ENCODE assay signal across 10 mouse cellular contexts in genomic region chr10:69165125-69165524, GRCm38 (mm10). TPM values are rescaled to one million over a fixed set of nuclear protein-coding genes. Genes with fewer than 3 reads are reported as not detected.
A peak's percentile ranks its signal among the peaks of the same experiment; 100 is the strongest.
DNase-seq lines count a peak whose midpoint lies in the region; ATAC-seq and TF ChIP-seq lines count a peak whose summit lies in the region.
"Had no signal": no experiment of that assay in that cellular context is flagged by ENCODE, and none has a peak within 500 bp of the region (broad histone marks: within the 10 kb centered on the region; RNA-seq: fewer than 3 reads in every experiment).

No protein-coding gene starts in this region.

- ATAC-seq in liver, embryonic 11.5 days (replicated peaks; ENCODE audit: low FRiP score), result no peak

- H3K9ac ChIP-seq in liver, adult 2 months (ENCODE audit: low read depth, low read length), result peak overlapping the region; percentile 70
- no peak overlapping the region for H3K9ac ChIP-seq in liver, embryonic 11.5 days (ENCODE audit: low read depth, low read length)
- H3K9ac ChIP-seq: lung, embryonic 15.5 days had no signal

- H3K79me2 ChIP-seq in liver, adult 2 months (ENCODE audit: control insufficient read depth, insufficient read depth, low read length), result peaks cover 28% of the 10 kb centered on the region; the same call in 1 of the 2 replicates

- WGBS in liver, adult 2 months, result 46% methylated on average over 7 of the region's 7 CpGs
- 52% methylated on average over 7 of the region's 7 CpGs for WGBS in liver, embryonic 11.5 days
- 63% methylated on average over 7 of the region's 7 CpGs for WGBS in midbrain, embryonic 10.5 days

- no peak overlapping the region for H3K4me3 ChIP-seq in liver, adult 2 months (ENCODE audit: insufficient read depth, low read depth, low read length)
- H3K4me3 ChIP-seq in liver, embryonic 11.5 days (ENCODE audit: low read depth, low read length), result no peak overlapping the region
- H3K4me3 ChIP-seq in midbrain, embryonic 10.5 days, result no peak overlapping the region
- H3K4me3 ChIP-seq: erythroblast, embryonic 14.5 days; lung, embryonic 15.5 days had no signal

- peak overlapping the region; percentile 94 for H3K27ac ChIP-seq in liver, adult 2 months (replicated peaks; ENCODE audit: insufficient read depth, low read depth, low read length)
- no peak overlapping the region for H3K27ac ChIP-seq in liver, embryonic 11.5 days (ENCODE audit: low read depth, low read length)
- H3K27ac ChIP-seq in midbrain, embryonic 10.5 days (replicated peaks), result no peak overlapping the region
- H3K27ac ChIP-seq: lung, embryonic 15.5 days had no signal

- H3K9me3 ChIP-seq in liver, embryonic 11.5 days (ENCODE audit: control insufficient read depth, low read length), result no peaks in the 10 kb centered on the region
- no peaks in the 10 kb centered on the region; the same call in 1 of the 2 replicates for H3K9me3 ChIP-seq in midbrain, embryonic 10.5 days (replicated peaks)
- H3K9me3 ChIP-seq: lung, embryonic 15.5 days had no signal

- DNase-seq in adrenal gland, postnatal 10 days, result peak; percentile 36
- no peak for DNase-seq in adrenal gland, adult 8-10 months
- DNase-seq in liver, adult 2 months (ENCODE audit: extremely low read depth, low read depth, low spot score), result peak; percentile 64
- DNase-seq in liver, embryonic 11.5 days (ENCODE audit: low spot score), result no peak
- DNase-seq in fibroblast of lung, adult 2 months (ENCODE audit: low read depth), result peak; percentile 9
- DNase-seq in lung, postnatal 36 days, result peak; percentile 74
- DNase-seq in frontal cortex, postnatal 36 days (ENCODE audit: low spot score in 2 of 2), result no peak
- no peak for DNase-seq in midbrain, embryonic 10.5 days (ENCODE audit: low spot score)

- H3K27me3 ChIP-seq in liver, adult 2 months (ENCODE audit: control insufficient read depth, insufficient read depth, low read length), result no peaks in the 10 kb centered on the region
- no peaks in the 10 kb centered on the region for H3K27me3 ChIP-seq in liver, embryonic 11.5 days (replicated peaks; ENCODE audit: control insufficient read depth, insufficient read depth, low read length)
- no peaks in the 10 kb centered on the region for H3K27me3 ChIP-seq in midbrain, embryonic 10.5 days (ENCODE audit: low read depth, poor library complexity, severe bottlenecking)
- H3K27me3 ChIP-seq: lung, embryonic 15.5 days had no signal

- H3K36me3 ChIP-seq in liver, adult 2 months (ENCODE audit: control insufficient read depth, insufficient read depth, low read length), result peaks cover 4% of the 10 kb centered on the region; the same call in 1 of the 2 replicates
- H3K36me3 ChIP-seq in liver, embryonic 11.5 days (ENCODE audit: control insufficient read depth, insufficient read depth, low read length), result no peaks in the 10 kb centered on the region
- H3K36me3 ChIP-seq in midbrain, embryonic 10.5 days, result no peaks in the 10 kb centered on the region
- H3K36me3 ChIP-seq: lung, embryonic 15.5 days had no signal

- peak; percentile 48 for TF ChIP-seq CTCF in liver, adult 2 months (IDR thresholded peaks at IDR 0.05; ENCODE audit: low read depth, low read length)

- no peak overlapping the region for H3K4me2 ChIP-seq in liver, embryonic 11.5 days
- H3K4me2 ChIP-seq: lung, embryonic 15.5 days had no signal

- H3K4me1 ChIP-seq in liver, adult 2 months (ENCODE audit: control insufficient read depth, insufficient read depth, low read length), result peaks cover 29% of the 10 kb centered on the region
- H3K4me1 ChIP-seq in liver, embryonic 11.5 days (replicated peaks; ENCODE audit: control insufficient read depth, insufficient read depth, low read length), result no peaks in the 10 kb centered on the region
- H3K4me1 ChIP-seq in midbrain, embryonic 10.5 days, result no peaks in the 10 kb centered on the region

- TF ChIP-seq POLR2A in liver, adult 2 months (IDR thresholded peaks at IDR 0.05; ENCODE audit: extremely low read depth, insufficient read depth, low read length), result no peak

RNA-seq across cellular contexts. Expression of gene Rhobtb1, which starts 13.9 kb away (rescaled TPM):
- total RNA-seq in adrenal gland, postnatal 10 days (2021), result 10 to 100 TPM; 22.3 to 25.6 TPM
- total RNA-seq in adrenal gland, adult 8-10 months (2022), result 10 to 100 TPM in 3 of 4 experiments, 1 to 10 TPM in 1; 9.6 to 14.1 (median 13.2) TPM
- 45.2 and 47.9 TPM in 2 replicates for total RNA-seq in liver, adult 2 months (2014; rRNA removed)
- 14.3 and 17.4 TPM in 2 replicates for polyA plus RNA-seq in liver, adult 2 months (2012; rRNA removed)
- polyA plus RNA-seq in liver, embryonic 11.5 days (2014; fragmentation: Nextera tagmentation; extraction: Ambion mirVana), result 16.1 and 17.4 TPM in 2 replicates
- 12.6 and 13.9 TPM in 2 replicates for polyA plus RNA-seq in midbrain, embryonic 10.5 days (2016; fragmentation: Nextera tagmentation; extraction: Ambion mirVana)

RNA-seq across cellular contexts. Expression of gene A930033H14Rik, which starts 47.8 kb away (rescaled TPM):
- total RNA-seq in adrenal gland, postnatal 10 days (2021), result 1 to 10 TPM; 2.5 to 4.4 TPM
- 1 to 10 TPM; 2.0 to 4.5 (median 3.5) TPM for total RNA-seq in adrenal gland, adult 8-10 months (2022)
- total RNA-seq in liver, adult 2 months (2014; rRNA removed), result 4.6 and 5.9 TPM in 2 replicates
- polyA plus RNA-seq in liver, adult 2 months (2012; rRNA removed), result 0.26 and 0.50 TPM in 2 replicates
- 1.1 and 1.6 TPM in 2 replicates for polyA plus RNA-seq in liver, embryonic 11.5 days (2014; fragmentation: Nextera tagmentation; extraction: Ambion mirVana)
- 1.0 and 1.1 TPM in 2 replicates for polyA plus RNA-seq in midbrain, embryonic 10.5 days (2016; fragmentation: Nextera tagmentation; extraction: Ambion mirVana)
- polyA plus RNA-seq: erythroblast, embryonic 14.5 days had no signal

Comparison
In these comparisons a context has a peak if more than half of its experiments do, and no peak if none do; other contexts are left out.
1. DNase-seq: peak in adrenal gland, postnatal 10 days (single experiment), liver, adult 2 months (single experiment), fibroblast of lung, adult 2 months (single experiment) and lung, postnatal 36 days (single experiment); none in adrenal gland, adult 8-10 months (single experiment), liver, embryonic 11.5 days (single experiment), frontal cortex, postnatal 36 days (0 of 2) and midbrain, embryonic 10.5 days (single experiment).